Mouse (Mus musculus) C2C12 (cell line): ENCODE results near the gene Ncam1.

ENCODE experiments used
- CTCF ChIP-seq: IDR thresholded peaks from one replicate; pipeline ENCODE4 v1.5.1; 2011; ENCODE audit not compliant: control insufficient read depth, insufficient read depth, insufficient read length
- USF1 ChIP-seq: IDR thresholded peaks from one replicate; pipeline ENCODE4 v1.6.1; 2011; ENCODE audit warnings: low read depth, mild to moderate bottlenecking, control low read depth, moderate library complexity

DNA sequence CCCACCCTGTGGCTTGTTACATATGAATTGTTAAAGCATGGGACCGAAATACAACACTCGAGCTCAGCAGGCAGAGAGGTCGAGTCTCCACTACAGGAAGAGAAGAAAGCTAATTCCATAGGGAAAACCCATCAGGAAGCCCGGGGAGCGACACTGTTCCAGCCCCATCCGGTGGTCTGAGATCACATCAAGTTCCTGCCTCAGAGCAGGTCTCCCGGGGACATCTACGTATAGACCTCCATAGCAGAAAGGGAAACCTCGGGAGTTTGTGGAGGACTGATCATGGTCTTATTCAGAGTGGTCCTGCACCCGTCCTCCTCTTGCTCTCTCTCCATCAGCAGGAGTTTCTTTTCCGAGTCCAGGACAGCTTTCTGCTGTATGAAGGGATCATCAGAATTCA is 326.6 kb downstream of the Ncam1 start:
- no peak for TF ChIP-seq CTCF
- no peak for TF ChIP-seq USF1
